Mouse (Mus musculus) adrenal gland, postnatal 36 days (tissue): ENCODE results near the gene Muc3. TPM values are rescaled to one million over a fixed set of nuclear protein-coding genes. Genes with fewer than 3 reads are reported as not detected.

Source experiments
- DNase-seq, 2 experiments: peaks; one replicate each; pipeline ENCODE4 v3.0.0; 2021; ENCODE audit warnings: mixed read lengths in 1 of 2
- total RNA-seq, 2 experiments: library from RNA; stranded (reverse); gene quantifications; 2 replicates each; pipeline ENCODE4 v1.2.3; 2021

Gene Muc3
- total RNA-seq, 2 experiments from 2014 or later: not detected

DNA sequence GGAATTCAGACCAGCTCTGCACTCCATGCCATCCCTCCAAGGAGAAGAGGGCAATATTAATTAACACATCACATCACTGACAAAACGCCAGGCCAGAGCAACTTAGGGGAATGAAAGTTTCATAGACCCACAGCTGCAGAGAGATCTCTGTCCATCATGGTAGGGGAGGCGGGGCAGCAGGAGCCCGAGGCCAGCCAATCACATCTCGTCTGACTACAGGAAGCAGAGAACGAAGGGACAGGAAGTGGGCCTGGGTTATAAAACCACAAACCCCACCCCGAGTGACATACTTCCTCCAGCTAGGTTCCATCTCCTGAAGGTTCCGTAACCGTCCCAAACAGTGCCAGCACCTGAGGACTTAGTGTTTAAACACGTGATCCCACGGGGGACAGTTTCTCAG lies 54.0 kb downstream of the Muc3 start:
- no peak for DNase-seq

- no peak for DNase-seq
Measured at GRCm38 (mm10) chr5:137093720-137094119, 55.4 kb downstream of the Muc3 start.

DNA sequence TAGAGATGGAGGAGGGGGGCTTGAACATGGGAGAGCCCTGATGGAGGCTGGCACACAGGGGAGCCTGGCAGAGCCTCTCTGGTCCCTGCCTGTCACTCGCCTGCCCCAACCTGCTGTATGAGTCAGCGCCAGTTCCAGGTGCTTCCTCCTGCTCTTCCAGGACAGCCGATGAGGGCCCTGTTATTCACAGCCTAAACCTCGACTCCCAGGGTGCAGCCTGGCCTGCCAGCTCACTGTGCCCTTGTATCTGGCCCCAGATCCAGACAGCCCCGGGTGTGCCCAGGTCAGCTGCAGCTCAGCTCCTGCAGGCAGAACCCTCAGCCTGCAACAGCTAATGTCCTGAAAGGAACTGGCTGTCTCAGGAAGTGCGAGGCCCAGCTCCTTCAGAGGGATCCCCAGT lies 57.6 kb downstream of the Muc3 start:
- DNase-seq: no peak

- no peak for DNase-seq
Measured at GRCm38 (mm10) chr5:137090870-137091269, 58.3 kb downstream of the Muc3 start.

DNA sequence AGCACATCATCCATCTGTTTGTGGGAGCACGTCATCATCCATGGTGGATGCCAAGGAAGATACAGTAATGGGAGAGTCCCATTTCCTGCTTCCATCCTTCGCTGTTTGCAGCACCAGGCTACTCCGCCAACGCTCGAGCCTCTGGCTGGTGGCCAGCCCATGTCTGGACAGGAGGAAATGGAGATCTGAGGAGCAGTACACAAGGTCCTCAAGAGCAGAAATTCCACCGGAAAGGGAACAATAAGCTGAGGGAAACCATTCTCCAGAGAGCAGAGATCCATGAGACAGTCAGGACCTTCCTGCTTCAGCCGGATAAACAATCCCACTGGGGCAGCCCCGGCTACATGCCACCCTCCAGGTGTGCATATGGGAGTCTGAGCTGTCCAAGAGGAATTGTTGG lies 61.7 kb downstream of the Muc3 start:
- DNase-seq: peak; percentile 68 to 78

DNA sequence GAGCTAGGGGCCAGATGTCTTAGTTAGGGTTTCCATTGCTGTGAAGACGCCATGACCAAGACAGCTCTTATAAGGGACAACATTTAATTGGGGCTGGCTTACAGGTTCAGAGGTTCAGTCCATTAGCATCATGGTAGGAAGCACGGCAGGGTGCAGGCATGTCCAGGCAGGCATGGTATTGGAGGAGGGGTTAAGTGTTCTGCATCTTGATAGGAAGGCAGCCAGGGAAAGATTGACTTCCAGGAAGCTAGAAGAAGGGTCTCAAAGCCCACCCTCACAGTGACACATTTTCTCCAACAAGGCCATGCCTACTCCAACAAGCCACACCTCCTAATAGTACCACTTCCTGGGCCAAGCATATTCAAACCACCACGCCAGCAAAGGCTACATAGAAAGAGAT lies 63.4 kb downstream of the Muc3 start:
- DNase-seq: no peak

GRCm38 (mm10) chr5:137085021-137085420 lies 64.1 kb downstream of the Muc3 start:
- no peak for DNase-seq

Other genes with a start within 250 kb of the Muc3 start
- gene Ift22, start 241.2 kb downstream of the Muc3 start, total RNA-seq: 10 to 100 TPM; 31.9 to 39.4 TPM
- gene Fis1, start 196.0 kb downstream of the Muc3 start, total RNA-seq: 100 to 1,000 TPM; 200 to 208 TPM
- gene Cldn15, start 182.7 kb downstream of the Muc3 start, total RNA-seq: 10 to 100 TPM; 11.3 to 15.9 TPM
- gene Plod3, start 162.3 kb downstream of the Muc3 start, total RNA-seq: 10 to 100 TPM; 67.5 to 78.8 TPM
- gene Znhit1, start 161.3 kb downstream of the Muc3 start, total RNA-seq: 10 to 100 TPM; 84.0 to 97.9 TPM
- gene Vgf, start 122.9 kb downstream of the Muc3 start, total RNA-seq: 10 to 100 TPM in 1 of 2 experiments, 1 to 10 TPM in 1; 8.8 to 71.5 TPM
- 10 to 100 TPM; 91.3 to 93.7 TPM for gene Ap1s1, start 103.2 kb downstream of the Muc3 start, total RNA-seq
- gene Serpine1, start 77.1 kb downstream of the Muc3 start, total RNA-seq: 10 to 100 TPM in 1 of 2 experiments, 1 to 10 TPM in 1; 3.5 to 11.2 TPM
- gene Trim56, start 33.1 kb downstream of the Muc3 start, total RNA-seq: 10 to 100 TPM; 40.9 to 44.8 TPM
- gene Muc3a, start 63.1 kb upstream of the Muc3 start, total RNA-seq: under 1 TPM in 1 of 2 experiments, not detected in 1; 0.17 TPM
- gene Ache, start 138.2 kb upstream of the Muc3 start, total RNA-seq: 1 to 10 TPM; 7.0 TPM
- 10 to 100 TPM; 10.2 to 12.7 TPM for gene Ufsp1, start 145.3 kb upstream of the Muc3 start, total RNA-seq
- gene Srrt, start 158.4 kb upstream of the Muc3 start, total RNA-seq: 100 to 1,000 TPM; 103 to 167 TPM
- gene Trip6, start 165.1 kb upstream of the Muc3 start, total RNA-seq: 10 to 100 TPM; 36.7 to 38.2 TPM
- gene Slc12a9, start 184.3 kb upstream of the Muc3 start, total RNA-seq: 10 to 100 TPM in 1 of 2 experiments, 1 to 10 TPM in 1; 8.0 to 11.5 TPM
- 10 to 100 TPM; 59.4 to 60.6 TPM for gene Ephb4, start 200.8 kb upstream of the Muc3 start, total RNA-seq